Mouse (Mus musculus): Measurements from ENCODE around the gene Rab37. TPM values are rescaled to one million over a fixed set of nuclear protein-coding genes. Genes with fewer than 3 reads are reported as not detected.
A peak's percentile ranks its signal among the peaks of the same experiment; 100 is the strongest.

The Rab37 gene
- polyA plus RNA-seq (2015; fragmentation: Nextera tagmentation; extraction: Ambion mirVana) = 3.6 and 3.7 TPM in 2 replicates

- H3K4me3 ChIP-seq (replicated peaks) = peak within 1 kb of the TSS; percentile 9; the same call in 1 of the 2 replicates
- no peaks in the 10 kb centered on the region for H3K36me3 ChIP-seq
- peak within 1 kb of the TSS; percentile 45 for H3K4me2 ChIP-seq (replicated peaks)
- H3K27me3 ChIP-seq (replicated peaks) = peaks cover 15% of the 10 kb centered on the region
- H3K4me1 ChIP-seq (replicated peaks) = no peaks in the 10 kb centered on the region; the same call in 1 of the 2 replicates
- no peak within 1 kb of the TSS for H3K27ac ChIP-seq
- WGBS = 1% methylated on average over 36 of the region's 36 CpGs
- H3K9ac ChIP-seq = no peak within 1 kb of the TSS
- ATAC-seq = peak; percentile 34; the same call in 1 of the 2 replicates
- H3K9me3 ChIP-seq = no peaks in the 10 kb centered on the region
These were observed at the start of gene Rab37 for GRCm38 (mm10) chr11:115091362-115091901. Gene Rab37 (plus strand): TSS chr11:115091431.

GRCm38 (mm10) chr11:115048259-115048658 is 43.0 kb upstream of the Rab37 start, which contains the start of gene Cd300ld3:
Gene Cd300ld3 (minus strand): TSS chr11:115048409.
- WGBS = 71% methylated on average over 2 of the region's 2 CpGs
- no peak for ATAC-seq
- H3K36me3 ChIP-seq = no peaks in the 10 kb centered on the region

GRCm38 (mm10) chr11:115049282-115049895 is 41.8 kb upstream of the Rab37 start:
- 47% methylated on average over 3 of the region's 3 CpGs for WGBS
- H3K36me3 ChIP-seq = no peaks in the 10 kb centered on the region

More at GRCm38 (mm10) chr11:115048259-115048658, 43.0 kb upstream of the Rab37 start, which contains the start of gene Cd300ld3:
- no peaks in the 10 kb centered on the region for H3K9me3 ChIP-seq
- H3K27me3 ChIP-seq (replicated peaks) = no peaks in the 10 kb centered on the region
- no peak within 1 kb of the TSS for H3K4me2 ChIP-seq (replicated peaks)
- H3K9ac ChIP-seq = no peak within 1 kb of the TSS
- no peak within 1 kb of the TSS for H3K27ac ChIP-seq
- H3K4me1 ChIP-seq (replicated peaks) = no peaks in the 10 kb centered on the region
- H3K4me3 ChIP-seq (replicated peaks) = no peak within 1 kb of the TSS

GRCm38 (mm10) chr11:115052206-115052605 is 39.0 kb upstream of the Rab37 start:
- no peak overlapping the region for H3K4me3 ChIP-seq (replicated peaks)
- H3K9me3 ChIP-seq = no peaks in the 10 kb centered on the region
- no peaks in the 10 kb centered on the region for H3K27me3 ChIP-seq (replicated peaks)
- no peak overlapping the region for H3K4me2 ChIP-seq (replicated peaks)
- H3K9ac ChIP-seq = no peak overlapping the region
- H3K27ac ChIP-seq = no peak overlapping the region
- no peaks in the 10 kb centered on the region for H3K36me3 ChIP-seq
- H3K4me1 ChIP-seq (replicated peaks) = no peaks in the 10 kb centered on the region
- 2% methylated on average over 9 of the region's 9 CpGs for WGBS
- ATAC-seq = no peak

More at GRCm38 (mm10) chr11:115049282-115049895, 41.8 kb upstream of the Rab37 start:
- Histone ChIP-seq H3K9me3 (no peaks in the 10 kb centered on the region), H3K27me3 (replicated peaks) (no peaks in the 10 kb centered on the region), H3K27ac (no peak overlapping the region), H3K4me2 (replicated peaks) (no peak overlapping the region), H3K9ac (no peak overlapping the region), H3K4me3 (replicated peaks) (no peak overlapping the region), H3K4me1 (replicated peaks) (no peaks in the 10 kb centered on the region)
- no peak for ATAC-seq

- 88% methylated on average over 1 of the region's 1 CpGs for WGBS
- no peaks in the 10 kb centered on the region for H3K27me3 ChIP-seq (replicated peaks)
- no peak for ATAC-seq
- H3K9ac ChIP-seq = no peak overlapping the region
- H3K27ac ChIP-seq = no peak overlapping the region
- H3K9me3 ChIP-seq = no peaks in the 10 kb centered on the region
- H3K36me3 ChIP-seq = no peaks in the 10 kb centered on the region
- no peak overlapping the region for H3K4me2 ChIP-seq (replicated peaks)
- H3K4me1 ChIP-seq (replicated peaks) = no peaks in the 10 kb centered on the region
- no peak overlapping the region for H3K4me3 ChIP-seq (replicated peaks)
These were observed 38.2 kb upstream of the Rab37 start for GRCm38 (mm10) chr11:115052991-115053390.

- Histone ChIP-seq H3K36me3 (no peaks in the 10 kb centered on the region), H3K4me3 (replicated peaks) (no peak overlapping the region), H3K9ac (no peak overlapping the region), H3K27me3 (replicated peaks) (no peaks in the 10 kb centered on the region), H3K9me3 (no peaks in the 10 kb centered on the region), H3K4me1 (replicated peaks) (no peaks in the 10 kb centered on the region), H3K27ac (no peak overlapping the region), H3K4me2 (replicated peaks) (no peak overlapping the region)
- ATAC-seq = no peak
These were observed 36.7 kb upstream of the Rab37 start for GRCm38 (mm10) chr11:115054537-115054936.

GRCm38 (mm10) chr11:115058701-115059100 is 32.5 kb upstream of the Rab37 start:
- Histone ChIP-seq H3K4me3 (replicated peaks) (no peak overlapping the region), H3K4me1 (replicated peaks) (no peaks in the 10 kb centered on the region), H3K9ac (no peak overlapping the region), H3K27me3 (replicated peaks) (no peaks in the 10 kb centered on the region), H3K27ac (no peak overlapping the region), H3K9me3 (no peaks in the 10 kb centered on the region), H3K36me3 (no peaks in the 10 kb centered on the region), H3K4me2 (replicated peaks) (no peak overlapping the region)
- WGBS = 76% methylated on average over 4 of the region's 4 CpGs
- no peak for ATAC-seq

GRCm38 (mm10) chr11:115059797-115060196 is 31.4 kb upstream of the Rab37 start:
- no peaks in the 10 kb centered on the region for H3K36me3 ChIP-seq
- no peak overlapping the region for H3K4me2 ChIP-seq (replicated peaks)
- no peak overlapping the region for H3K27ac ChIP-seq
- no peaks in the 10 kb centered on the region for H3K9me3 ChIP-seq
- H3K4me3 ChIP-seq (replicated peaks) = no peak overlapping the region
- no peaks in the 10 kb centered on the region for H3K4me1 ChIP-seq (replicated peaks)
- H3K27me3 ChIP-seq (replicated peaks) = no peaks in the 10 kb centered on the region
- WGBS = 75% methylated on average over 2 of the region's 2 CpGs
- H3K9ac ChIP-seq = no peak overlapping the region
- ATAC-seq = no peak

GRCm38 (mm10) chr11:115062077-115062476 is 29.2 kb upstream of the Rab37 start, which contains the start of gene Cd300e:
Gene Cd300e (minus strand): TSS chr11:115062177.
- H3K4me2 ChIP-seq (replicated peaks) = no peak within 1 kb of the TSS
- no peaks in the 10 kb centered on the region for H3K27me3 ChIP-seq (replicated peaks)

GRCm38 (mm10) chr11:115066768-115067167 is 24.5 kb upstream of the Rab37 start:
- H3K9ac ChIP-seq = no peak overlapping the region
- no peaks in the 10 kb centered on the region for H3K27me3 ChIP-seq (replicated peaks)
- no peaks in the 10 kb centered on the region for H3K36me3 ChIP-seq
- no peak overlapping the region for H3K27ac ChIP-seq
- no peak for ATAC-seq
- no peak overlapping the region for H3K4me3 ChIP-seq (replicated peaks)
- WGBS = 60% methylated on average over 6 of the region's 6 CpGs
- no peak overlapping the region for H3K4me2 ChIP-seq (replicated peaks)
- H3K9me3 ChIP-seq = no peaks in the 10 kb centered on the region
- H3K4me1 ChIP-seq (replicated peaks) = peaks cover 9% of the 10 kb centered on the region

More at GRCm38 (mm10) chr11:115062077-115062476, 29.2 kb upstream of the Rab37 start, which contains the start of gene Cd300e:
- Histone ChIP-seq H3K27ac (no peak within 1 kb of the TSS), H3K4me1 (replicated peaks) (no peaks in the 10 kb centered on the region), H3K4me3 (replicated peaks) (no peak within 1 kb of the TSS), H3K9me3 (no peaks in the 10 kb centered on the region), H3K36me3 (no peaks in the 10 kb centered on the region), H3K9ac (no peak within 1 kb of the TSS)
- no peak for ATAC-seq
- 46% methylated on average over 5 of the region's 5 CpGs for WGBS

GRCm38 (mm10) chr11:115071015-115071551 is 20.1 kb upstream of the Rab37 start:
- Histone ChIP-seq H3K9me3 (no peaks in the 10 kb centered on the region), H3K27me3 (replicated peaks) (no peaks in the 10 kb centered on the region), H3K9ac (no peak overlapping the region; the same call in 1 of the 2 replicates), H3K27ac (0 out of 2 replicates have a peak overlapping the region, but pooled peaks have one; percentile 54), H3K4me1 (replicated peaks) (peaks cover 16% of the 10 kb centered on the region), H3K36me3 (no peaks in the 10 kb centered on the region), H3K4me3 (replicated peaks) (no peak overlapping the region), H3K4me2 (replicated peaks) (peak overlapping the region; percentile 46)
- no peak for ATAC-seq
- 12% methylated on average over 9 of the region's 9 CpGs for WGBS

GRCm38 (mm10) chr11:115071631-115072294 is 19.5 kb upstream of the Rab37 start:
- ATAC-seq = peak; percentile 46; the same call in 1 of the 2 replicates
- no peaks in the 10 kb centered on the region for H3K27me3 ChIP-seq (replicated peaks)
- no peaks in the 10 kb centered on the region for H3K36me3 ChIP-seq
- peak overlapping the region; percentile 46 for H3K4me2 ChIP-seq (replicated peaks)
- peaks cover 16% of the 10 kb centered on the region for H3K4me1 ChIP-seq (replicated peaks)
- H3K9ac ChIP-seq = no peak overlapping the region; the same call in 1 of the 2 replicates
- WGBS = 11% methylated on average over 14 of the region's 14 CpGs
- no peaks in the 10 kb centered on the region for H3K9me3 ChIP-seq
- H3K27ac ChIP-seq = peak overlapping the region; percentile 54
- no peak overlapping the region for H3K4me3 ChIP-seq (replicated peaks)

Measured in intestine, embryonic 15.5 days (tissue).